In the genomic region with DNA sequence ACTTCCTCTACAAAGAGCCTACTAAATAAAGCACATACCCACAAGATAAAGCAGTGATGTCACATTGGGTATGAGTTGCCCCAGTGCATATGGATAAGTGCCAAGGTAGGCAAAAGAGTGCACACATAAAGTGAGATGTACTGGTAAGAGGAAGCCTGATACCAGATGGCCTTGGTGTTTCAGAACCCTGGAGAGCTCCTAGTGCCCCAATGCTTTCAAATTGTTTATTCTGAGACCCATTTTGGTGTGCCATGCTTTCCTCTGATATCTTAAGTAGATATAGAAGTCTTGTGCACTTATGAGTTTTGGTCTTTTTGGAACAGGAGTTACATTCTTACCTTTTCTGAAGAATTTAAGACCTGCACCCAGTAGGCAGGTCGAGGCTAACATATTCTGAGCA, we compare ENCODE assay signal across 16 mouse cellular contexts.
DNase-seq lines count a peak whose midpoint lies in the region; ATAC-seq lines count a peak whose summit lies in the region.
"Had no signal": no experiment of that assay in that cellular context is flagged by ENCODE, and none has a peak within 500 bp of the region (broad histone marks: within the 10 kb centered on the region; RNA-seq: fewer than 3 reads in every experiment).

No protein-coding gene starts in this region.

- H3K4me3 ChIP-seq in hindbrain, embryonic 11.5 days (ENCODE audit: low read depth, low read length) = no peak overlapping the region
- H3K4me3 ChIP-seq in hindbrain, embryonic 13.5 days = no peak overlapping the region
- H3K4me3 ChIP-seq in embryonic facial prominence, embryonic 10.5 days = no peak overlapping the region
- H3K4me3 ChIP-seq in intestine, embryonic 15.5 days (replicated peaks) = no peak overlapping the region
- no peak overlapping the region for H3K4me3 ChIP-seq in liver, embryonic 12.5 days
- H3K4me3 ChIP-seq: forebrain, embryonic 15.5 days; heart, adult 2 months; limb, embryonic 13.5 days; myocyte; stomach, embryonic 15.5 days had no signal

- no peak for ATAC-seq in hindbrain, embryonic 11.5 days (ENCODE audit: low FRiP score)
- ATAC-seq in hindbrain, embryonic 13.5 days (ENCODE audit: low FRiP score) = no peak
- ATAC-seq in intestine, embryonic 15.5 days = no peak
- no peak for ATAC-seq in liver, embryonic 12.5 days
- ATAC-seq: forebrain, embryonic 15.5 days had no signal

- H3K4me1 ChIP-seq in hindbrain, embryonic 11.5 days (replicated peaks; ENCODE audit: control insufficient read depth, insufficient read depth, low read length) = no peaks in the 10 kb centered on the region
- no peaks in the 10 kb centered on the region for H3K4me1 ChIP-seq in hindbrain, embryonic 13.5 days (replicated peaks)
- no peaks in the 10 kb centered on the region for H3K4me1 ChIP-seq in embryonic facial prominence, embryonic 10.5 days
- no peaks in the 10 kb centered on the region for H3K4me1 ChIP-seq in intestine, embryonic 15.5 days (replicated peaks)
- no peaks in the 10 kb centered on the region for H3K4me1 ChIP-seq in liver, embryonic 12.5 days
- H3K4me1 ChIP-seq: forebrain, embryonic 15.5 days; limb, embryonic 13.5 days; stomach, embryonic 15.5 days had no signal

- H3K4me2 ChIP-seq in hindbrain, embryonic 11.5 days (replicated peaks; ENCODE audit: low read depth, low read length) = no peak overlapping the region
- H3K4me2 ChIP-seq in hindbrain, embryonic 13.5 days = no peak overlapping the region
- no peak overlapping the region for H3K4me2 ChIP-seq in intestine, embryonic 15.5 days (replicated peaks)
- H3K4me2 ChIP-seq in liver, embryonic 12.5 days = no peak overlapping the region
- H3K4me2 ChIP-seq: forebrain, embryonic 15.5 days; hindbrain, embryonic 14.5 days; limb, embryonic 13.5 days; stomach, embryonic 15.5 days had no signal

- DNase-seq in hindbrain, embryonic 11.5 days (ENCODE audit: low spot score) = peak; percentile 15
- DNase-seq in A20 (ENCODE audit: low read depth, low spot score) (peak; percentile 2), R1 (ENCODE audit: low read depth, low spot score) (peak; percentile 18)
- DNase-seq in embryonic facial prominence, embryonic 10.5 days (ENCODE audit: low spot score) = peak; percentile 30
- DNase-seq in layer of hippocampus, postnatal 36 days = no peak
- DNase-seq: heart, adult 2 months; lung, postnatal 36 days; right cerebral cortex, adult 18-20 months had no signal

- 61% methylated on average over 1 of the region's 1 CpGs for WGBS in hindbrain, embryonic 11.5 days
- WGBS in hindbrain, embryonic 13.5 days = 74% methylated on average over 1 of the region's 1 CpGs
- WGBS in embryonic facial prominence, embryonic 10.5 days = 56% methylated on average over 1 of the region's 1 CpGs
- 42% methylated on average over 1 of the region's 1 CpGs for WGBS in intestine, embryonic 15.5 days
- 55% methylated on average over 1 of the region's 1 CpGs for WGBS in liver, embryonic 12.5 days (ENCODE audit: insufficient replicate concordance)

- H3K9ac ChIP-seq in hindbrain, embryonic 11.5 days (ENCODE audit: low read depth, low read length) = no peak overlapping the region
- no peak overlapping the region for H3K9ac ChIP-seq in hindbrain, embryonic 13.5 days
- no peak overlapping the region for H3K9ac ChIP-seq in intestine, embryonic 15.5 days
- H3K9ac ChIP-seq in liver, embryonic 12.5 days = no peak overlapping the region
- H3K9ac ChIP-seq: forebrain, embryonic 15.5 days; hindbrain, embryonic 14.5 days; limb, embryonic 13.5 days; stomach, embryonic 15.5 days had no signal

- no peaks in the 10 kb centered on the region for H3K36me3 ChIP-seq in hindbrain, embryonic 11.5 days (ENCODE audit: control insufficient read depth, insufficient read depth, low read length)
- H3K36me3 ChIP-seq in hindbrain, embryonic 13.5 days = no peaks in the 10 kb centered on the region
- H3K36me3 ChIP-seq in embryonic facial prominence, embryonic 10.5 days (replicated peaks) = no peaks in the 10 kb centered on the region
- no peaks in the 10 kb centered on the region for H3K36me3 ChIP-seq in intestine, embryonic 15.5 days
- no peaks in the 10 kb centered on the region for H3K36me3 ChIP-seq in liver, embryonic 12.5 days
- H3K36me3 ChIP-seq: forebrain, embryonic 15.5 days; limb, embryonic 13.5 days; stomach, embryonic 15.5 days had no signal

- H3K27ac ChIP-seq in hindbrain, embryonic 11.5 days (ENCODE audit: low read depth, low read length) = no peak overlapping the region
- no peak overlapping the region for H3K27ac ChIP-seq in hindbrain, embryonic 13.5 days
- H3K27ac ChIP-seq in embryonic facial prominence, embryonic 10.5 days (replicated peaks) = no peak overlapping the region
- no peak overlapping the region for H3K27ac ChIP-seq in intestine, embryonic 15.5 days
- H3K27ac ChIP-seq in liver, embryonic 12.5 days = no peak overlapping the region
- H3K27ac ChIP-seq: forebrain, embryonic 15.5 days; heart, adult 2 months; hindbrain, embryonic 14.5 days; limb, embryonic 13.5 days; stomach, embryonic 15.5 days had no signal

- peaks cover 2% of the 10 kb centered on the region; the same call in 1 of the 2 replicates for H3K27me3 ChIP-seq in hindbrain, embryonic 11.5 days (ENCODE audit: control insufficient read depth, insufficient read depth, low read length)
- H3K27me3 ChIP-seq in hindbrain, embryonic 13.5 days = peaks cover 19% of the 10 kb centered on the region; the same call in 1 of the 2 replicates
- peaks cover 55% of the 10 kb centered on the region for H3K27me3 ChIP-seq in embryonic facial prominence, embryonic 10.5 days (replicated peaks; ENCODE audit: low read depth, poor library complexity, severe bottlenecking)
- no peaks in the 10 kb centered on the region for H3K27me3 ChIP-seq in intestine, embryonic 15.5 days (replicated peaks)
- 0 out of 2 replicates have a peak, but pooled peaks cover 6% of the 10 kb centered on the region for H3K27me3 ChIP-seq in liver, embryonic 12.5 days (replicated peaks)
- H3K27me3 ChIP-seq: stomach, embryonic 15.5 days had no signal

- H3K9me3 ChIP-seq in hindbrain, embryonic 11.5 days (ENCODE audit: control insufficient read depth, low read length) = no peaks in the 10 kb centered on the region
- H3K9me3 ChIP-seq in hindbrain, embryonic 13.5 days = no peaks in the 10 kb centered on the region
- no peaks in the 10 kb centered on the region for H3K9me3 ChIP-seq in embryonic facial prominence, embryonic 10.5 days
- H3K9me3 ChIP-seq in intestine, embryonic 15.5 days = no peaks in the 10 kb centered on the region
- no peaks in the 10 kb centered on the region for H3K9me3 ChIP-seq in liver, embryonic 12.5 days (replicated peaks)
- H3K9me3 ChIP-seq: forebrain, embryonic 15.5 days; limb, embryonic 13.5 days; stomach, embryonic 15.5 days had no signal

Comparison
In these comparisons a context has a peak if more than half of its experiments do, and no peak if none do; other contexts are left out.
1. DNase-seq: peak in hindbrain, embryonic 11.5 days (single experiment), A20 (single experiment), R1 (single experiment) and embryonic facial prominence, embryonic 10.5 days (single experiment); none in layer of hippocampus, postnatal 36 days (0 of 2).